Mouse (Mus musculus) liver, embryonic 14.5 days (tissue): Measurements from ENCODE around the gene Tmem205. TPM values are rescaled to one million over a fixed set of nuclear protein-coding genes. Genes with fewer than 3 reads are reported as not detected.

Experiments used
- ATAC-seq: fragments of 200-750 bp; cut with Nextera tagmentation; 2 replicates; pipeline ENCODE4 v1.8.0; 2017; ENCODE audit warnings: moderate number of reproducible peaks, mild to moderate bottlenecking, moderate library complexity; ENCODE audit not compliant: insufficient read depth
- DNase-seq, 3 experiments: peaks; one replicate each; pipeline ENCODE4 v3.0.0-alpha.2; 2012 to 2013; ENCODE audit warnings: low read depth in 3 of 3, low spot score in 3 of 3
- H3K27ac ChIP-seq: fragments of 300-500 bp; sonication (generic); 2 replicates; pipeline ENCODE4 v1.5.1; 2014; ENCODE audit warnings: moderate library complexity, mild to moderate bottlenecking, control low read depth, inconsistent platforms
- H3K27me3 ChIP-seq: fragments of 300-500 bp; sonication (generic); 2 replicates; pipeline ENCODE4 v1.6.1; 2014; ENCODE audit warnings: mild to moderate bottlenecking, low read length, moderate library complexity; ENCODE audit not compliant: control insufficient read depth, insufficient read depth
- H3K36me3 ChIP-seq: fragments of 300-500 bp; sonication (generic); replicated peaks from 2 replicates; pipeline ENCODE4 v1.6.1; 2014; ENCODE audit warnings: low read depth; ENCODE audit not compliant: control insufficient read depth, insufficient read depth
- H3K4me1 ChIP-seq, 2 experiments: fragments of 200-500 bp in 1 of 2; fragments of 300-500 bp in 1 of 2; sonication (generic) in 1 of 2; replicated peaks; 2 replicates each; pipeline ENCODE4 v1.6.1; 2012 to 2014; ENCODE audit warnings: antibody characterized with exemption in 1 of 2, inconsistent platforms in 1 of 2, low read length in 1 of 2; ENCODE audit not compliant: control insufficient read depth in 2 of 2, insufficient read depth in 2 of 2
- H3K4me2 ChIP-seq: fragments of 300-500 bp; sonication (generic); 2 replicates; pipeline ENCODE4 v1.6.1; 2014; ENCODE audit warnings: low read depth, mild to moderate bottlenecking, control low read depth, moderate library complexity
- H3K4me3 ChIP-seq, 2 experiments: fragments of 200-500 bp in 1 of 2; fragments of 300-500 bp in 1 of 2; sonication (generic) in 1 of 2; 2 replicates each; pipeline ENCODE4 v1.5.1; 2012 to 2014; ENCODE audit warnings: low read depth in 2 of 2, low read length in 2 of 2, mild to moderate bottlenecking in 2 of 2, control low read depth in 1 of 2, inconsistent platforms in 1 of 2, moderate library complexity in 1 of 2; ENCODE audit not compliant: insufficient read depth in 1 of 2
- H3K9ac ChIP-seq: fragments of 300-500 bp; sonication (generic); replicated peaks from 2 replicates; pipeline ENCODE4 v1.6.1; 2014; ENCODE audit warnings: mild to moderate bottlenecking, control low read depth, moderate library complexity
- H3K9me3 ChIP-seq: fragments of 300-500 bp; sonication (generic); 2 replicates; pipeline ENCODE4 v1.6.1; 2016; ENCODE audit warnings: low read length, mixed read lengths; ENCODE audit not compliant: control insufficient read depth
- CTCF ChIP-seq: IDR thresholded peaks from 2 replicates; pipeline ENCODE4 v1.5.1; 2016; ENCODE audit warnings: antibody characterized with exemption, low read depth, control low read depth
- EP300 ChIP-seq: IDR thresholded peaks from 2 replicates; pipeline ENCODE4 v1.6.1; 2016; ENCODE audit warnings: antibody characterized with exemption, low read depth
- WGBS: fragments of 180-500 bp; shearing (Covaris S2); extraction: QIAGEN DNeasy Blood & Tissue Kit; methylation state at CpG from one replicate; pipeline ENCODE4 v1.1.7; 2014; ENCODE audit not compliant: insufficient replicate concordance; 5-methylcytosine and 5-hydroxymethylcytosine counted together
- polyA plus RNA-seq, 2 experiments: library from polyadenylated mRNA; depleted of rRNA in 1 of 2; stranded (reverse) in 1 of 2; unstranded in 1 of 2; fragments of >200 nt; fragmentation: Nextera tagmentation in 1 of 2; extraction: Ambion mirVana in 1 of 2; gene quantifications; 2 replicates each; pipeline versions ENCODE4 v1.2.1 to v1.2.3; 2012 to 2014

Tmem205 gene
- polyA plus RNA-seq, 2 experiments = 37.5 to 110 TPM

DNA sequence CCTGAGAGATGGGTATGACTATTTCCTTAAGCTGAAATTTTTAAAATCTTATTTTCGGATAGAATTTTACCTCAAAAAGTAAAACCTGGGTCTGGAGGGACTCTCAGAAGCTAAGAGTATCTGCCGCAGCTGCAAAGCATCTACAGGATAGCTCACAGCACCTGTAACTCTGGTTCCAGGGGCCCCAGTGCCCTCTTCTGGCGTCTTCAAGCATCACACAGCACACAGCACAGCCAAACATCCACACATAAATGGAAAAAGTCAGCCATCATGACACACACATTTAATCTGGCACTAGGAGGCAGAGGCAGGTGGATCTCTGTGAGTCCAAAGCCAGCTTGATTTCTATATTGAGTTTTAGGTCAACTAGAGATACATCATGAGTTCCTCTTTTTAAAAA, 50.8 kb downstream of the Tmem205 start:
- WGBS = 51% methylated on average over 3 of the region's 3 CpGs
- TF ChIP-seq CTCF (0 out of 2 replicates have a peak, but pooled peaks have one; percentile 23), EP300 (no peak)
- Histone ChIP-seq H3K27ac (no peak overlapping the region), H3K27me3 (no peaks in the 10 kb centered on the region), H3K36me3 (no peaks in the 10 kb centered on the region), H3K4me2 (no peak overlapping the region), H3K9ac (no peak overlapping the region), H3K9me3 (no peaks in the 10 kb centered on the region), H3K4me3 (no peak overlapping the region), H3K4me1 (no peaks in the 10 kb centered on the region)
- no peak for DNase-seq
- ATAC-seq = no peak

DNA sequence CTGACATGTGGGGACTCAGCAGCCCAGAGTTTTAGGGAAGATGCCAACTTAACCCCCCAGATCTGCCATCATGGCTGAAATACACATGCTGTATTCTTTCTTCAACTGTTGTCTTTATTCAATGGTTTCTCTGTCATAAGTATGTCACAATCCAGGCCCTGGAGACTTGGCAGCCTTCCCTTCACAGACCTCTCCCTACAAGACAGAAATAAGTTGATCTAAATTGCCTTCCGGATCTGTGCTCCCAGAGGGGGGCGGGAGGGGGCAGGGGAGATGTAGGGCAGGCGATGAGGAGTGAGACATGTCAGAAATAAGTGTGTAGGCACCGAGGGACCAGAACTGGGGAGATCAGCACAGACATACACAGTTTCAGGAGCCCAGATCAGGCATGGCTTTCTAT, 55.2 kb downstream of the Tmem205 start:
- no peaks in the 10 kb centered on the region for H3K36me3 ChIP-seq
- H3K27ac ChIP-seq = no peak overlapping the region
- no peak for DNase-seq
- no peak overlapping the region for H3K9ac ChIP-seq
- ATAC-seq = no peak
- no peak overlapping the region for H3K4me3 ChIP-seq
- no peak overlapping the region for H3K4me2 ChIP-seq
- no peaks in the 10 kb centered on the region for H3K9me3 ChIP-seq
- H3K27me3 ChIP-seq = no peaks in the 10 kb centered on the region
- 60% methylated on average over 4 of the region's 4 CpGs for WGBS
- no peaks in the 10 kb centered on the region; a peak in 1 of 4 replicates for H3K4me1 ChIP-seq
- no peak for TF ChIP-seq EP300
- TF ChIP-seq CTCF = no peak

Other genes with a start within 250 kb of the Tmem205 start
- gene Ldlr, start 204.1 kb downstream of the Tmem205 start, polyA plus RNA-seq (2012; rRNA removed) = 12.6 and 12.7 TPM in 2 replicates
- gene Ldlr, start 204.1 kb downstream of the Tmem205 start, polyA plus RNA-seq (2014; fragmentation: Nextera tagmentation; extraction: Ambion mirVana) = 5.9 and 7.6 TPM in 2 replicates
- gene Spc24, start 167.3 kb downstream of the Tmem205 start, polyA plus RNA-seq (2012; rRNA removed) = 37.4 and 52.4 TPM in 2 replicates
- gene Spc24, start 167.3 kb downstream of the Tmem205 start, polyA plus RNA-seq (2014; fragmentation: Nextera tagmentation; extraction: Ambion mirVana) = 89.5 and 92.2 TPM in 2 replicates
- 3.9 and 4.2 TPM in 2 replicates for gene Kank2, start 128.8 kb downstream of the Tmem205 start, polyA plus RNA-seq (2012; rRNA removed)
- 1.2 and 1.4 TPM in 2 replicates for gene Kank2, start 128.8 kb downstream of the Tmem205 start, polyA plus RNA-seq (2014; fragmentation: Nextera tagmentation; extraction: Ambion mirVana)
- 20.4 and 26.8 TPM in 2 replicates for gene Angptl8, start 92.0 kb downstream of the Tmem205 start, polyA plus RNA-seq (2012; rRNA removed)
- gene Angptl8, start 92.0 kb downstream of the Tmem205 start, polyA plus RNA-seq (2014; fragmentation: Nextera tagmentation; extraction: Ambion mirVana) = 19.6 and 20.3 TPM in 2 replicates
- 6.7 and 9.0 TPM in 2 replicates for gene Dock6, start 74.9 kb downstream of the Tmem205 start, polyA plus RNA-seq (2012; rRNA removed)
- gene Dock6, start 74.9 kb downstream of the Tmem205 start, polyA plus RNA-seq (2014; fragmentation: Nextera tagmentation; extraction: Ambion mirVana) = 2.1 and 3.4 TPM in 2 replicates
- 6.7 and 10.3 TPM in 2 replicates for gene Rab3d, start 9.4 kb downstream of the Tmem205 start, polyA plus RNA-seq (2012; rRNA removed)
- 6.4 and 6.5 TPM in 2 replicates for gene Rab3d, start 9.4 kb downstream of the Tmem205 start, polyA plus RNA-seq (2014; fragmentation: Nextera tagmentation; extraction: Ambion mirVana)
- gene Ccdc159, start 85 bp downstream of the Tmem205 start, polyA plus RNA-seq (2012; rRNA removed) = 1.2 and 1.4 TPM in 2 replicates
- 0.52 and 0.58 TPM in 2 replicates for gene Ccdc159, start 85 bp downstream of the Tmem205 start, polyA plus RNA-seq (2014; fragmentation: Nextera tagmentation; extraction: Ambion mirVana)
- 2.6 and 3.9 TPM in 2 replicates for gene Plppr2, start 9.5 kb upstream of the Tmem205 start, polyA plus RNA-seq (2012; rRNA removed)
- 0.99 and 1.3 TPM in 2 replicates for gene Plppr2, start 9.5 kb upstream of the Tmem205 start, polyA plus RNA-seq (2014; fragmentation: Nextera tagmentation; extraction: Ambion mirVana)
- 1.4 TPM in 2 replicates for gene Swsap1, start 28.2 kb upstream of the Tmem205 start, polyA plus RNA-seq (2012; rRNA removed)
- 3.5 and 3.6 TPM in 2 replicates for gene Swsap1, start 28.2 kb upstream of the Tmem205 start, polyA plus RNA-seq (2014; fragmentation: Nextera tagmentation; extraction: Ambion mirVana)
- gene Epor, start 36.0 kb upstream of the Tmem205 start, polyA plus RNA-seq (2012; rRNA removed) = 146 and 180 TPM in 2 replicates
- gene Epor, start 36.0 kb upstream of the Tmem205 start, polyA plus RNA-seq (2014; fragmentation: Nextera tagmentation; extraction: Ambion mirVana) = 82.6 and 96.5 TPM in 2 replicates
- gene Rgl3, start 61.9 kb upstream of the Tmem205 start, polyA plus RNA-seq (2012; rRNA removed) = 0.19 and 0.24 TPM in 2 replicates
- 0.27 TPM in 1 of 2 replicates, not detected in the other for gene Rgl3, start 61.9 kb upstream of the Tmem205 start, polyA plus RNA-seq (2014; fragmentation: Nextera tagmentation; extraction: Ambion mirVana)
- 0.02 and 0.06 TPM in 2 replicates for gene Ccdc151, start 75.1 kb upstream of the Tmem205 start, polyA plus RNA-seq (2012; rRNA removed)
- not detected in 2 replicates for gene Ccdc151, start 75.1 kb upstream of the Tmem205 start, polyA plus RNA-seq (2014; fragmentation: Nextera tagmentation; extraction: Ambion mirVana)
- gene Prkcsh, start 75.2 kb upstream of the Tmem205 start, polyA plus RNA-seq (2012; rRNA removed) = 31.5 and 45.1 TPM in 2 replicates
- gene Prkcsh, start 75.2 kb upstream of the Tmem205 start, polyA plus RNA-seq (2014; fragmentation: Nextera tagmentation; extraction: Ambion mirVana) = 29.2 and 31.2 TPM in 2 replicates
- 0.01 and 0.22 TPM in 2 replicates for gene Elavl3, start 124.5 kb upstream of the Tmem205 start, polyA plus RNA-seq (2012; rRNA removed)
- not detected in 2 replicates for gene Elavl3, start 124.5 kb upstream of the Tmem205 start, polyA plus RNA-seq (2014; fragmentation: Nextera tagmentation; extraction: Ambion mirVana)
- gene Gm49318, start 143.7 kb upstream of the Tmem205 start, polyA plus RNA-seq (2012; rRNA removed) = not detected in 2 replicates
- gene Gm49318, start 143.7 kb upstream of the Tmem205 start, polyA plus RNA-seq (2014; fragmentation: Nextera tagmentation; extraction: Ambion mirVana) = not detected in 2 replicates
- 6.6 and 8.0 TPM in 2 replicates for gene Zfp653, start 143.8 kb upstream of the Tmem205 start, polyA plus RNA-seq (2012; rRNA removed)
- 2.4 and 3.1 TPM in 2 replicates for gene Zfp653, start 143.8 kb upstream of the Tmem205 start, polyA plus RNA-seq (2014; fragmentation: Nextera tagmentation; extraction: Ambion mirVana)
- 14.6 and 14.7 TPM in 2 replicates for gene Ecsit, start 157.9 kb upstream of the Tmem205 start, polyA plus RNA-seq (2012; rRNA removed)
- 16.8 and 19.9 TPM in 2 replicates for gene Ecsit, start 157.9 kb upstream of the Tmem205 start, polyA plus RNA-seq (2014; fragmentation: Nextera tagmentation; extraction: Ambion mirVana)
- gene Cnn1, start 171.7 kb upstream of the Tmem205 start, polyA plus RNA-seq (2012; rRNA removed) = 0.17 and 0.91 TPM in 2 replicates
- gene Cnn1, start 171.7 kb upstream of the Tmem205 start, polyA plus RNA-seq (2014; fragmentation: Nextera tagmentation; extraction: Ambion mirVana) = 0.09 and 0.44 TPM in 2 replicates
- 59.5 and 72.5 TPM in 2 replicates for gene Elof1, start 189.6 kb upstream of the Tmem205 start, polyA plus RNA-seq (2012; rRNA removed)
- 98.2 and 102 TPM in 2 replicates for gene Elof1, start 189.6 kb upstream of the Tmem205 start, polyA plus RNA-seq (2014; fragmentation: Nextera tagmentation; extraction: Ambion mirVana)
- gene Acp5, start 208.2 kb upstream of the Tmem205 start, polyA plus RNA-seq (2012; rRNA removed) = 181 and 203 TPM in 2 replicates
- gene Acp5, start 208.2 kb upstream of the Tmem205 start, polyA plus RNA-seq (2014; fragmentation: Nextera tagmentation; extraction: Ambion mirVana) = 195 and 196 TPM in 2 replicates
- 17.5 and 26.4 TPM in 2 replicates for gene Pigyl, start 229.3 kb upstream of the Tmem205 start, polyA plus RNA-seq (2012; rRNA removed)
- 41.5 and 42.1 TPM in 2 replicates for gene Pigyl, start 229.3 kb upstream of the Tmem205 start, polyA plus RNA-seq (2014; fragmentation: Nextera tagmentation; extraction: Ambion mirVana)